Mouse (Mus musculus): ENCODE measurements around the gene Gm20441.
"Not testable (repeated sequence)": the region's sequence is repeated elsewhere in the genome, so short reads cannot be mapped to it uniquely, and the experiment has no call there.

The Gm20441 gene

DNA sequence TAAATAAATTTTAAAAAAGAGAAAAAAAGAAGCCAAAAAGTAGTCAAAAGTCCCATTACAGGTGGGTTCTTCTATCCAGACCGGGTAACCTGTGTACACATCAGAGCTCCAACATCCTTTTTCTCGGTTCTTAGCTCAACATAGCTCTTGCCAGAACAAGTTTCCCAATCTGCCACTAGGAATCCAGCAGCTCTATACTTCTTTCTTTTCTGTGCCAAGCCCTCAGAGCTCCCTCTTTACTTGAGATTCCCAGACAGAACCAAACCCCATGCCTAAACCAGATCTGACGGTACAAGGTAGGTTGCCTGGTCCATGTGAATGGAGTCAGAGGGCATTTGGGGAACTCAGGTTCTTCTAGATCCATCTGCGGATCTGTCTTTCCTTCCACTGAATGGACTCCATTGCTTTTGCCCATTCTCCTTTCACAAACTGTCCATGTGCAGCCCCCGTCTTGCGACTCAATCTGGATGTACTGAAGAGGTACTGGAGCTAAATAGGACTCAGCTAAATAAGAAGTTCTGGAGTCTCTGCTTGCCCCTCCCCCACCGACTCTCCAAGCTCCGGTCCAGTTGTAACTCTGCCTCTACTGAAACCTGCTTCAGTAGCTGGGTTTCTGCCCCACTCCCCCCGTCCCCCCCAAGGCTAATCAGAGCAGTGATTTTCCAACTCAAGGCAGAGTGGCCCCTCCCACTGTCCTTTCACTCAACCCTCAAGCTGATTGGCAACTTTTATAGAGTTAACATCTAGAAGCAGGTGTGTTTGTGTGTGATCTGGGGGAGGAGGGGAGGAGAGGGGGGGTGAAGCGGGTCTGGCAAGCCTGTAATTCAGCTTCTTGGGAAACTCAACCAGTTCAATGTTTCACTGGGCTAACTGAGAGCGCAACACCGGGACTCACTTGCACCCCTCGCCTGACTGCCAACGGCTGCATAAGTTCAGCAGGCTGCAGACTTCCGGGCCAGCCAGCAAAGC is 1.3 kb downstream of the Gm20441 start:
- no peak for DNase-seq (ENCODE audit: low read depth, low spot score)

DNA sequence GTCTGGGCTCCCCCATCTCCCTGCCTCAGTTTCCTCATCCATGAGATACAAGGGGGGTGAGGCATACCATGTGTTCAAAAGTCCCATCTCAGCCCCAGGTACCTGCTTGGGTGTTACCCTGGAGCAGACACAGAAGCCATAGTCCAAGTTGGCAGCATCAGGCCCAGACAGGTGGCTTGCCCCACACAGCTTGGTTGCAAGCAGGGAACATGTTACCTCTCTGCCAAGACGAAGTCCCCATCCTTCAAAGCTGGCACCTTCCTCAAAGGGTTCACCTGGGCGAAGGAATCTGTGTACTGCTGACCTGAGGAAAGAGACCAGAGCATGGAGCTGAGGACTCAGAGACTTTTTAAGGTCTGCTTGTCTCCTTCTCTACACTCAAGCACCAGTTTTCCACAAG is 2.9 kb downstream of the Gm20441 start:
- no peak for DNase-seq (ENCODE audit: low read depth, low spot score)

DNA sequence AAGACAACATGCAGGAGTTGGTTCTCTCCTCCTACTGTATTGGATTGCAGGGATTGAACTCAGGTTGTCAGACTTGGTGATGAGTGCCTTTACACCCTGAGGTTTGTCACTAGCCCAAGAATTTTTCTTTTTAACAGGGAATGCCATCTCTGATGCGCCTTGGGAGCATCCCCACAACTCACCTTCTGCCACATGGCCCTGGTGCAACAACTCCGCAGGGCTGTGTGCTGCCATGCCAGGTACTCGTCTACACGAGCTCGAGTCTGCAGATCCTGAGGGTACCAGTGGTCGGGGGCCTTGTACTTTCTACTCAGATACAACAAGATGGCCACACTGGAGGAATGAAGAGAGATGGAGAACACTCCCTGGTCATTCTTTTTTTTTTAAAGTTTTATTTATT is 4.2 kb downstream of the Gm20441 start:
- DNase-seq (ENCODE audit: low read depth, low spot score) = no peak

DNA sequence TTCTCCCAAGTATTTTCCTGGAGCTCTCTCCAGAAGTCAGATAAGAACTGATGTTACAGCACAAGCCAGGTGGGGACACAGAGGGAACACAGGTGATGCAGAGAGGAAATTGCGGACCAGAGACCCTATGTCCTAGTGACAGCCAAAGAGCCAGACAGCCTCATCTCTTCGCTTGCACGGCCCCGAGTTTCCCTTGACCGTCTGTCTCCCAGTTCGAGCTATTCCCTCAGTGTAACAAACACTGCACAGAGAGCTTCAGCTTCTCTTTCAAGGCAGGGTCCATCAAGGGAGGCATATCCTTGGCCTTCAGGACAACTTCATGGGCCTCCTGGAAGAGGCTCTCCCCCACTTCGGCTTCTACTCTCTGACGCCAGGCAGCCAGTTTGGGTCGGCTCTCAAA is 6.2 kb downstream of the Gm20441 start:
- no peak for DNase-seq (ENCODE audit: low read depth, low spot score)

DNA sequence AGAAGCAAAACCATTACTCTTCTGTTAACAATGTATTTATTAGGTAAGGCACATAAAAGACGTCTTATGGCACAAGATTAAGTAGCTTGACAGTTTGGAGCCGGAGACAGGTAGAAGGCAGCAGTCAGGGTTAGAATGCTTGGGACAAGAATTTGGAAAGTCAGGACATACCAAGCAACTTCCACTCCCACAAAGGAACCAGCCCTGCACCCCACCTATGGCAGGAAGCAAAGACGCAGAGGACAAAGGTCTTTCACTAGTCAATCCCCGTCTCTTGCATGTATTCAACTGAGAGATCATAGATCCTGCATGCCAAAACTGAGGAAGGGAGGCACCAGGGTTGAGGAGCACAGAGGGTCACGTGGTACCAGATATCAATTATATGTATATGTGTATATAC is 6.7 kb downstream of the Gm20441 start:
- no peak for DNase-seq (ENCODE audit: low read depth, low spot score)

DNA sequence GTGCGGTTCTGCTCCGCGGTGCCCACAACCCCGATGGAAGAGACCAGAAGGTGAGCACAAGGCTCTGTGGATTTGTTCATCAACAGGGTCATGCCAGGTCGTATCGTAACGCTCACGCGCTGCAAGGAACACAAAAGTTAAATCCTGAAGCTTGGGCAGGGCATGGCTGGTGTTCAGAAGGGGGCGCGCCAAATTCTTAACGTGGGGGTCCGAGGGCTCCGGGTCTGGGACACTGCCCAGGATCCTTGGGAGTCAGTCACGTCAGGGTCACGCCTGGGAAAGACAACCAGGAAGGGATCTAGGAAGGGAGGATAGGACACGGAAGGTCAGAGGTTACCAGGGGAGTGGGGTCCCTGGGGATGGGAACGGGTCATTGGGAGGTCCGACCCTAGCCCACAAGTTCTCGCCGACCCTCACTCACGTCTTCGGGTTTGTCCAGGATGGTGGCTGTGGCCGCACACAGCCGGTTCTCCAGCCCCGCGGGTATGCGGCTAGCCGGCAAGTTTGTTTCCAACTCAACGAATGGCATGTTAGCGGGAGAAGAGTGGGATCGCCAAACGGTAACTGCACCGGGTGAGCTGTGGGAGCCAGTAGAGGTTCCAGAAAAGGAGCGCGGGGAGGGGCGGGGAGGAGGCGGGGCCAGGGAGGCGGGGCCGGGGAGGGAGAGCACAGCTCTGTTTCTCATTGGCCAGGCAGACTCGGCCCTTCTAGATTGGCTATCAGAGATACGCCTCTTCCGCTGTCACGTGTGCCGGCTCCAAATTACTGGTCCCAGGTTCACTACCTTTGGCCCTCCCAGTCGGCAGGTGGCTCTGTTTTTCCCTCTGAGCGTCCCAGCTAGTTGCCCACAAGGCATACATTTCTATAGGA is 7.7 kb downstream of the Gm20441 start, which contains the start of gene Ddt:
Gene Ddt, minus strand, starts transcription at position 620 of the 870 bp plus-strand sequence.
- peak; percentile 76 for DNase-seq (ENCODE audit: low read depth, low spot score)

DNA sequence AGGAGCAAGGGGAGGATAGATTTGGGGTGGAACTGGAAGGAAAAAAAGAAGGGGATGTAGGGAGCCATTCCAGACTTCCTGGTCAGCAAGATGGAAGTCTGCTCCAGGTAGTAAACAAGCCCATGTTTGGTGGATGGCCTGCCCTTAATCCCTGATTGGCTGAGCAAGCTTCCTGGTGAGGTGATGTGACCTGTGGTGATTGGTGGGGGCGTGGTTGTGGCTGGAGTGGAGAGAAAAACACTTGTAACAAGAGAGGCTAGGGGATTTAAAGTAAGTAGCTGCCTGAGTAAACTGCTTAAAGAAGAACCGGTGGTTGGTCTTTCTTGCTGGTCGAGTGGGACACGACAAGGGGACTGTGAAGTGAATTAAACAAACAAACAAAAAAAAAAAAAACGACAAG is 13.0 kb downstream of the Gm20441 start:
- not testable (repeated sequence) for DNase-seq (ENCODE audit: low read depth, low spot score)

DNA sequence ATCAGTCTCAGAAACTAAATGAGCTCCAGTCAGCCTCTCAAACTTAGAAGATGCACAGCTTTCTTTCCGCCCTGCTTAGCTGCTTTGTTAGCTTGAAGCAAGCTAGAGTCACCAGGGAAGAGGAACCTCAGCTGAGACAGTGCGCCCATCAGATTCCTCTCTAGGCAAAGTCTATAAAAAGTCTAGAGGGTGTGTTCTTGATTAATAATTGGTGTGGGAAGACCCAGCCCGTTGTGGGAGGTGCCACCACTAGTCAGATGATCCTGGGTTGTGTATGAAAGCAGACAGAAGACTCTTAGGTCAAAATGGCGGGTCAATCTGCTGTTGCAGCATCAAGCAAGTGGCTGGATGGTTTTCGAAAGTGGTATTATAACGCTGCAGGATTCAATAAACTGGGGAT is 13.9 kb downstream of the Gm20441 start:
- DNase-seq (ENCODE audit: low read depth, low spot score) = no peak

DNA sequence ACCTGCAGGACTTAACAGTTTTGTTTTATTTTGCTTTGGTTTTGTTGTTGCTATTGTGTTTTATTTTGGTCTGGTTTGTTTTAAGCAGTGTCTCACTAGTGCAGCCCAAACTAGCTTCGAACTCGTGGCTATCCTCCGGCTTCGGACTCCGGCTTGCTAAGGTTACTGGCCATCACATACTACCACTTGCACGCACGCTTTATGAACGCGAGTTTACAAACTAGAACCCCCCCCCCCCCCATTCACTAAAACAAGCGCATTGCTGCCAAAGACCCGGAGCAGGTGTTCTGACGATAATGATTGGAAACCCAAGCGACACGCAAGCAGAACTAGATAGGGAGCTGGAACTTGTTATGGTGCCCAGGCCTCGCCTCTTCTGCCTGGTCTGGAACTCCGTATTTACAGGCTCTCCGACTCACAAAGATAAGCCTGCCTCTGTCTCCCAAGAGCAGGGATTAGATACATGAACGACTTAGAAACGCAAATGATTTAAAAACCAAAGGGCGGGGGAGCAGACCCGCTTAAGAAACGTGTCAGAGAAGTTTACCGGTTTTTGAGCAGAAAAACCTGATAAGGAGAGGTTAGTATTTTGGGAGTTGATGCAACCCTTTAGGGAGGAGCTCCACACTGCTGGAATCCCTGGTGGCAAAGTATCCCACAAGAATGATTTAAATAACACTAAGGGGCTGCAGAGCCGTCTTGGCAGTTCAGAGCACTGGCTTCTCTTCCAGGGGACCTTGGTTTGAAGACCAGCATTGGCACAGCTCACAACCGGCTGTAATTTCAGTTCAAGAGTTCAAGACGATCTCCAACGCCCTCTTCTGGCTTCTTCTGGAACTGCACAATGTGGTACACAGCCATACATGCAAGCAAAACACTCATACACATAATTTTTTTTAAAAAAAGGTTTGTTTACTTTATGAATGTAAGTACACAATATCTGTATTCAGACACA is 16.0 kb downstream of the Gm20441 start:
- DNase-seq (ENCODE audit: low read depth, low spot score) = no peak

DNA sequence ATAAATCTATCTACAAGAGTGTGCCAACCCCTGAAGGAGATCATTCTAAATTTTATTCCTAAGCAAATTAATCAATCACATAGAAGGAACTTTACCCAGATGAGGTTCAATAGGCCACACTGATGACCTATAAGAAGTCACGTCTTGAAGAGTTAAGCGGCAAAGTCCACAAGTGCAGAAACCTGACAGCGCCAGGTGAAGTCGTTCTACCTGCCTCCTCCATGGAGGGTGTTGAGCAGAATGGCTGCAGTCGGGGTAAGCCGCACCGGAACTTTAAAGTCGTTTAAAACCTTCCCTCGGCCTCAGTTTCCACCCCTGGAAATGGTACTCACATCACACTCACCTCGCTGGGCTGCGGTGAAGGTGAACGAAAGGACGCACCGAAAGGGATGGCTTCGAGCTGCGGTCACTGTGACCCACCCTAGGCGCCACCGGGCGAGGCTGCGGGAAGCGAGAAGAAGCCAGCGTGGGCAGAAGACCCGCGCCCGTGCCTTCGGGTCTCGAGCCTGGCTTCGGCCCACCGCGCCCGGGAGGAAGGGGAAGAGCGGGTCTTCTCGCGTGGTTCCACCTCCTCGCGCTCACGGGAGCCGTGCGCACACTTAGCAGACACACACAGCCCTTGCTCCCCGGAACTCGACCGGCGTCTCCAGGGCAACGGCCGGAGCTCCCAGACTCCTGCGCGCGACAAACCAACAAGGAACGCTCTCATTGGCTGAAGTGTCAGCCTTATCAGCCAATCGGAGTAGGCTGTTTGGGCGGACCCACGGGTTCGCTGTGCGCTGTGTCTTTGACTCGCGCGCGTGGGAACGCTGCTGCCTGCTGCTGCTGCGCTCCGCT is 16.9 kb downstream of the Gm20441 start, which contains the start of gene Cabin1:
Gene Cabin1, minus strand, starts transcription at position 660 of the 837 bp plus-strand sequence.
- DNase-seq (ENCODE audit: low read depth, low spot score) = peak; percentile 95

DNA sequence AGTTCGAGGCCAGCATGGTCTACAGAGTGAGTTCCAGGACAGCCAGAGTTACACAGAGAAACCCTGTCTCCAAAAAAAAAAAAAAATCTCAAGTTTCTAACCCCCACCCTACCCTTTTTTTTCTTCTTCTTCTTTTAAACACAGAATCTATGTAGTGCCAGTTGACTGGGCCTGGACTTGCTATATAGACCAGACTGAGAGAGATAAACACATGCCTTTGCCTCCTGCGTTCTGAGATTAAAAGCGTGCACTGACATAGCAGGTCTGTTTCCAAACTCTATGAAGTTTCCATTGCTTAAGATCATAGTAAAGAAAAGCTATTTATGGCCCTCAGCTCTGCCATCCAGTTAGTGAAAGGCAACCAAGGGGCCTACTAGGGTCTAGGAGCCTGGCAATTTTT is 18.3 kb downstream of the Gm20441 start:
- no peak for DNase-seq (ENCODE audit: low read depth, low spot score)

DNA sequence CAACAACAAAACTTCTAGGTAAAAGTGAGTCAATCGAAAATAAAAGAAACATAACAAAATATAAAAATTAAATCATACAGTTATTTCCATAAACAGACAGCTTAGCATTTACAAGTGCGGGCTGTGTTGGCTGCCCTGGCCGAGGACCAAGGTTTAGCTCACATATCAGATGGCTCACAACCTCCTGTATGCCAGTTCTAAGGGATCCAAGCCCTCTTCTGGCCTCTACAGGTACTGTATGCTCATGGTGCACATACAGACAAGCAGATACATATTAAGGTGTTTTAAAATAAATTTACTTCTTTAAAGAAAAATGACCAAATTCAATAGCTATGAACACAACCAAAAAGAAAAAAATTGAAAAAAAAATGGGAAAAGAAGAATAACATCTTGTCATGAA is 20.4 kb downstream of the Gm20441 start:
- no peak for DNase-seq (ENCODE audit: low read depth, low spot score)

DNA sequence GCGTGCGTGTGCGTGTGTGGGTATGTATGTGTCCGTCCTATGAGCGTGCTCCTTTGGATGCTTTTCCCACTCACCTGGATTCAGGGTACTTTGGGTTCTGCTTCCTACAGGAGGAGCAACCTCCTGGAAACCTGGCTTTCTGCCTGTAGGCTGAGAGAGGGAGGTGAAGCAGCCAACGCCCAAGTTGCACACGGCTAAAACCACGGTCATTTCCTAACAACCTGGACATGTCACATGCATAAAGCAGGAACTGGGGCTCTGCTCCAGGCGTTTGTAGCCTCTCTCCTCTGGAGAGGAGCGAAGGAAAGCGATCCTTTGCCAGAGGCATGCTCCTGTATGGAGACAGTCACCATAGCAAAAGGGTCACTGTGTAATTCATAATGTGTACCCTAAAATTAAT is 24.0 kb downstream of the Gm20441 start:
- DNase-seq (ENCODE audit: low read depth, low spot score) = no peak

DNA sequence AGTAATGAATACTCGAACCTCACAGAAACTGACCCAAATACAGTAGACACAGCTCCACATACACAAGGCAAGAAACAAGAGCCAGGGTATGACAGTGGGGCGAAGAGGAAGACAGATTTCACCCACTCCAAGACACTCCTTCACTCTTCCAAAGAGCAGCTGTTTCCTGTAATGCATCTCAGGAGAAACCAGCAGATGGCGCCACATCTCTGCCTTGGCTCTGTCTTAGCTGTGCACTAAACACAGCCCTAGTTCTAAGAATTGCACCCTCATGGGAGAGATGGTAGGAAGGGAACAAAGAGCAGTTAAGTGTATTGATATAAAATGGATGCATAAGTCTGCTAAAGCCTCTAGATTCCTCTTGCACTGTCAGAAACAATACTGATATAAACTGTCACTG is 36.7 kb downstream of the Gm20441 start:
- peak; percentile 62 for DNase-seq (ENCODE audit: low read depth, low spot score)

DNA sequence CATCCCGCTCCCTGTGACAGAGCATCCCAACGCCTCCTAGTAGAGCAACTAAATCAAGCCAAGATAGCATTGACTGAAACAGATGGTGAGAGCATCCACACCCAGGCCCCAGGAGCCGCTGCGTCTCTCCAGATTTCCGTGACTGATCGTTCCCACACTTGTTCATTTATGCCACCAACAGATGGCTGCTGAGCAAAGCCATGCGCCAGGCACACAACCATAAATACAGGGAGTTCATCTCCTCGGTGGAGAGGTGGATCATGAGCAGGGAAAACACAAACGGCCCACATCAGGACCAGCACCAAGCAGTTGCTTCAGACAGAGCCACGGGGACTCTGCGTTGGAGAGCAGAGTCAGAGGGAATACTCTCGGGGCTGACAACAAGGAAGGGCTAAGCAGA is 37.4 kb downstream of the Gm20441 start:
- DNase-seq (ENCODE audit: low read depth, low spot score) = no peak

DNA sequence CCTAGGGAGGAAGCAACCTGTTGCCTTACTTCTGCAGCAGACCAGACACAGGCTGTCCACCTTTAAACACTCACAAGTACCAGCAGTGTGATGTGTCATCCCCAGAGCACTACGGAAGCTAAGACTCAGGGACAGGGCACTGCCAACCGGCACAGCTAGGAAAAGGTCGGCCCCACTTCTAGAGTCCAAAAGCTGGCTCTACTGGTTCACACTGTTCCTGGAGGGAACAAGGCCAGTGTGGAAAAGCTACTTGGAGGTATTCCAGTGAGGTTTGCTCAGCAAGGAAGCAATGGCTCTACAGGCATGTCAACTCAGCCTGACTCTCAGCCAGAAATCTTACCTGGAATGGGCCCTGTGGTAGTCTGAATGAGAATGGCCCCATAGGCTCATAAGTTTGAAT is 39.9 kb downstream of the Gm20441 start:
- no peak for DNase-seq (ENCODE audit: low read depth, low spot score)

DNA sequence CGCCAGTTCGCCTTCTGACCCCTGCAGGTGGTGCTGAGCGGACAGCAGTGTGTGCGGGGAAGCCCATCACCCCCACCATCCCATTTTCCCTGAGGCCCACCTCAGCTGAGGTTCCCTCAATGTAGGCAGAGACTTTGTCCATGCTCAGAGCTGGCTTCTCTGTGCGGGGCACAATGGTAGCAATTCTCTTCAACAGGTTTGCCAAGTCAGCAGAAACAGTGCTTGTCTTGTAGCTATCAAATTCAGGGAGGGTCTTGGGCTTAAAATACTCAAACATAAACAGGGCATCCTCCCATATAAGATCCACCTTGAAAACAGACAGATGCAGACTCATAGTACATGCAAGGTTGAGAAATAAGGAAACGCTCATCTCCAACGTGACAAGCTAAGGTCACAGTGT is 55.3 kb downstream of the Gm20441 start:
- DNase-seq (ENCODE audit: low read depth, low spot score) = no peak

All from brain, embryonic 18.5 days (tissue).